Mouse (Mus musculus) forebrain, embryonic 16.5 days (tissue): ENCODE measurements around the gene Cyb5r4. TPM values are rescaled to one million over a fixed set of nuclear protein-coding genes. Genes with fewer than 3 reads are reported as not detected.
"Not testable (repeated sequence)": the region's sequence is repeated elsewhere in the genome, so short reads cannot be mapped to it uniquely, and the experiment has no call there.

Source experiments
- ATAC-seq: fragments of 200-750 bp; cut with Nextera tagmentation; 2 replicates; pipeline ENCODE4 v1.8.0; 2017; ENCODE audit warnings: mild to moderate bottlenecking, moderate library complexity
- H3K27ac ChIP-seq: fragments of 300-500 bp; sonication (generic); 2 replicates; pipeline ENCODE4 v1.5.1; 2014; ENCODE audit warnings: low read length, control low read depth
- H3K27me3 ChIP-seq: fragments of 300-500 bp; sonication (generic); replicated peaks from 2 replicates; pipeline ENCODE4 v1.6.1; 2014; ENCODE audit warnings: low read length; ENCODE audit not compliant: control insufficient read depth, insufficient read depth
- H3K36me3 ChIP-seq: fragments of 300-500 bp; sonication (generic); 2 replicates; pipeline ENCODE4 v1.6.1; 2014; ENCODE audit not compliant: control insufficient read depth, insufficient read depth
- H3K4me1 ChIP-seq: fragments of 300-500 bp; sonication (generic); replicated peaks from 2 replicates; pipeline ENCODE4 v1.6.1; 2014; ENCODE audit warnings: low read length; ENCODE audit not compliant: control insufficient read depth, insufficient read depth
- H3K4me2 ChIP-seq: fragments of 300-500 bp; sonication (generic); 2 replicates; pipeline ENCODE4 v1.6.1; 2014; ENCODE audit warnings: mild to moderate bottlenecking, low read length, control low read depth
- H3K4me3 ChIP-seq: fragments of 300-500 bp; sonication (generic); replicated peaks from 2 replicates; pipeline ENCODE4 v1.5.1; 2014; ENCODE audit warnings: mild to moderate bottlenecking, low read length, control low read depth
- H3K9ac ChIP-seq: fragments of 300-500 bp; sonication (generic); replicated peaks from 2 replicates; pipeline ENCODE4 v1.6.1; 2014; ENCODE audit warnings: low read depth, low read length, control low read depth
- H3K9me3 ChIP-seq: fragments of 300-500 bp; sonication (generic); 2 replicates; pipeline ENCODE4 v1.6.1; 2016; ENCODE audit warnings: low read length; ENCODE audit not compliant: control insufficient read depth
- WGBS: fragments of 180-500 bp; shearing (Covaris S2); extraction: QIAGEN DNeasy Blood & Tissue Kit; methylation state at CpG from one replicate; pipeline ENCODE4 v1.1.7; 2014; 5-methylcytosine and 5-hydroxymethylcytosine counted together
- polyA plus RNA-seq: library from polyadenylated mRNA; unstranded; fragments of >200 nt; fragmentation: Nextera tagmentation; extraction: Ambion mirVana; gene quantifications from 2 replicates; pipeline ENCODE4 v1.2.1, GENCODE M21; 2015

Cyb5r4 gene
- polyA plus RNA-seq = 68.4 and 80.6 TPM in 2 replicates

GRCm38 (mm10) chr9:87021778-87022523, at the start of gene Cyb5r4:
Cyb5r4 (plus strand) TSS chr9:87022014.
- WGBS = under 1% methylated on average over 52 of the region's 52 CpGs
- peak within 1 kb of the TSS; percentile 91 for H3K4me3 ChIP-seq
- peak; percentile 100 for ATAC-seq
- H3K4me1 ChIP-seq = peaks cover 13% of the 10 kb centered on the region
- peak within 1 kb of the TSS; percentile 88 for H3K9ac ChIP-seq
- H3K27ac ChIP-seq = peak within 1 kb of the TSS; percentile 81
- no peaks in the 10 kb centered on the region for H3K27me3 ChIP-seq
- H3K36me3 ChIP-seq = no peaks in the 10 kb centered on the region
- H3K9me3 ChIP-seq = no peaks in the 10 kb centered on the region
- peak within 1 kb of the TSS; percentile 80 for H3K4me2 ChIP-seq

DNA sequence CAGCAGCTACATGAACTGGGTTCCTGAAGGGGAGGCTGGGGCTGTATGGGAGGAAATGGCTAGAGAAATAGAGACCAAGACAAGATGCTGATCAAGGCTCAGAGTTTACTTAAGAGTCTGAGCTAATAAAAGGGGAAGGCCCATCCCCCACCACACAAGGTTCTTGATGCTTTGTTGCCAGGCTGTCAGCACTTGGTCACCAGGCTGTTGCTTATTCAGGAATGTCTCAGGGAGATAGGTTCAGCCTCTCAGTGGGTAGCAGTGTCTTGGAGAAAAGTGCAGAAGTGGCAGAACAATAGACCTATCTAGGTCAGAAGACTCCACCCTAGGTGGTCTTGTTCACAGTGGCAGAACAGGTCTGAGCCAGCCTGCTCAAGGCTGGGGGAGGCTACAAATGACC, 49.3 kb upstream of the Cyb5r4 start:
- not testable (repeated sequence) for H3K36me3 ChIP-seq, H3K9me3 ChIP-seq, H3K27me3 ChIP-seq, ATAC-seq, H3K27ac ChIP-seq, H3K9ac ChIP-seq, H3K4me3 ChIP-seq, H3K4me2 ChIP-seq, H3K4me1 ChIP-seq

- peak; percentile 93 for ATAC-seq
- Histone ChIP-seq H3K27ac (no peak overlapping the region; the same call in 1 of the 2 replicates), H3K36me3 (no peaks in the 10 kb centered on the region), H3K27me3 (no peaks in the 10 kb centered on the region), H3K9ac (no peak overlapping the region), H3K4me3 (no peak overlapping the region), H3K9me3 (no peaks in the 10 kb centered on the region), H3K4me2 (no peak overlapping the region), H3K4me1 (no peaks in the 10 kb centered on the region)
- 46% methylated on average over 4 of the region's 4 CpGs for WGBS
Measured at GRCm38 (mm10) chr9:86973562-86973961, 48.3 kb upstream of the Cyb5r4 start.

DNA sequence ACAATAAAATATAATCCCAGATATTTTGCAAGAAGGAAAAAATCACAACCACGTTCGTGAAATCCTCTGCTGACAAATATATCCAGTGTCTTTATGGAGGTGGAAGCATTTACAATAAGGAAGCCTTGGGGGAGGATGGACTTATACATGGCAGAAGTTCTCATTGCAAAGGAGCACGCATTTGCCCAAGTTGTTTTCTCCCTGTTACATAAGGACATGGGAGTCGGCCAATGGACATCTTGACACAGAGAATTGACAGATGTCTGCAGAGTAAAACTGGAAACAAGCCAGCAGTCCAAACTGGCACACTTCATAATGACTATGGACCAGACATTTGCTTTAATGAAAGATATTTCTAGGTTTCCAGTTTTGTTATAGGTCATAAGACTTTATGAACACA, 44.9 kb upstream of the Cyb5r4 start:
- H3K27ac ChIP-seq = no peak overlapping the region
- H3K4me3 ChIP-seq = no peak overlapping the region
- no peaks in the 10 kb centered on the region for H3K36me3 ChIP-seq
- WGBS = 72% methylated on average over 4 of the region's 4 CpGs
- ATAC-seq = no peak
- no peaks in the 10 kb centered on the region for H3K9me3 ChIP-seq
- H3K4me1 ChIP-seq = peaks cover 3% of the 10 kb centered on the region; the same call in 1 of the 2 replicates
- no peaks in the 10 kb centered on the region for H3K27me3 ChIP-seq
- no peak overlapping the region for H3K9ac ChIP-seq
- no peak overlapping the region for H3K4me2 ChIP-seq

GRCm38 (mm10) chr9:86978257-86978907, 43.4 kb upstream of the Cyb5r4 start:
- H3K4me3 ChIP-seq = no peak overlapping the region
- no peak overlapping the region for H3K27ac ChIP-seq
- H3K9me3 ChIP-seq = no peaks in the 10 kb centered on the region
- H3K4me2 ChIP-seq = no peak overlapping the region
- WGBS = 77% methylated on average over 7 of the region's 7 CpGs
- H3K36me3 ChIP-seq = no peaks in the 10 kb centered on the region
- H3K27me3 ChIP-seq = no peaks in the 10 kb centered on the region
- H3K9ac ChIP-seq = no peak overlapping the region
- peaks cover 3% of the 10 kb centered on the region; the same call in 1 of the 2 replicates for H3K4me1 ChIP-seq
- ATAC-seq = no peak

DNA sequence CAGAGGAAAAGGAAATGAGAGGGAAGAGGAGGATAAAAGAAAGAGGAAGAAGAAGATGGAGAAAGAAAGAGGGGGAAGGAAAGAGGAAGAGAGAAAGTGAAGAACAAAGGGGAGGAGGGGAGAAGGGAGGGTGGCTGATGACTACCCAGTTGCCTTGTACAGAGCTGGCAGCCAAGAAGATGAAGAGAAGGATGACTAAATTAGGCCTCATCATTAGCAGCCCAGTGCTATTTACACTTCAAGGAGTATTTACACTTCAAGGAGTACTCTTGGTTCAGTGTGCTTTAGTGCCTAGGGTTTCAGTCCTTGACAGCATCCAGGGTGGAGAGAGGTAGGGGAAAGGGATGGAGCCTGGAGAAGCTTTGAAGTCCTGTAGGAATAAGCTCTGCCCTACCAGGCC, 41.8 kb upstream of the Cyb5r4 start:
- Histone ChIP-seq H3K4me2 (no peak overlapping the region), H3K4me1 (peaks cover 3% of the 10 kb centered on the region; the same call in 1 of the 2 replicates), H3K9ac (no peak overlapping the region), H3K27ac (no peak overlapping the region), H3K4me3 (no peak overlapping the region), H3K9me3 (no peaks in the 10 kb centered on the region), H3K36me3 (no peaks in the 10 kb centered on the region), H3K27me3 (no peaks in the 10 kb centered on the region)
- ATAC-seq = no peak

DNA sequence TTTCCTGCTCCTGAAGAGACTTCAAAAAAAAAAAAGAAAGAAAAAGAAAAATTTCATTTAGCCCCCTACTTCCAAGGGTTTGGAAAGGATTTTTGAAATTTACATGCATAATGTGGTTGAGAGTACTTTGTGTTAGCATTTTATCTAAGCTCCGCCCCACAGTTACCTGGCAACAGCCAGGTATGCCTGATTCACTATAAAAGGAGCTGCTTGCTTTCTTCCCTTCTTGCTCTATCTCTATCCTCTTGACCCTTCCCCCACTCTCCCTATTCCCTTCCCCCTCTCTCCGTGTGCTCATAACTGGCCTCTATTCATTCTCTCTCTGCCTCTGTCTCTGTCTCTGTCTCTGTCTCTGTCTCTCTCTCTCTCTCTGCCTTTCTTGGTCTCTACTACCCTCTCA, 40.9 kb upstream of the Cyb5r4 start:
- no peaks in the 10 kb centered on the region for H3K27me3 ChIP-seq
- 53% methylated on average over 2 of the region's 2 CpGs for WGBS
- peak; percentile 22; the same call in 1 of the 2 replicates for ATAC-seq

DNA sequence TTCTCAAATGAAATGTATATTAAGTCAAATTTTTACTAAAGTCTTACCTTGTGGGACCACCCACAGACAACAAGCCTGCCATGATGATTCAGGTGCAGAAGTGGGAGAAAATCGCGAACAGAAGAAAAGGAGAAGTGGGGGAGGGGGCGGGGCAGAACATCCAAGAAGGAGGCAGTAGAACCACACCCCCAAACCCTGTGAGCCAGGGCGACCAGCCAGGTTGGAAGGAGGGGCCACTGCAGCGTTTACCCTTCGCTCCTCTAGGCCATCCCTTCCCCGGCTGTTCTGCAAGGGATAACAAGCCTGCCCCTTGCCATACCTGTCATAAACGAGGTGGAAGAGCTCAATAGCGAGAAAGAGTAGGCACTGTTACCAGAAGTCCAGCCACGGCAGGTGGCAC, 40.3 kb upstream of the Cyb5r4 start:
- Histone ChIP-seq H3K4me3 (no peak overlapping the region), H3K9ac (no peak overlapping the region), H3K4me1 (peaks cover 3% of the 10 kb centered on the region; the same call in 1 of the 2 replicates), H3K36me3 (no peaks in the 10 kb centered on the region), H3K4me2 (no peak overlapping the region), H3K27me3 (no peaks in the 10 kb centered on the region), H3K27ac (no peak overlapping the region), H3K9me3 (no peaks in the 10 kb centered on the region)
- ATAC-seq = no peak
- 17% methylated on average over 10 of the region's 10 CpGs for WGBS

More for the DNA sequence above, 40.9 kb upstream of the Cyb5r4 start:
- Histone ChIP-seq H3K9ac (no peak overlapping the region), H3K4me2 (no peak overlapping the region), H3K36me3 (no peaks in the 10 kb centered on the region), H3K4me3 (no peak overlapping the region), H3K4me1 (peaks cover 3% of the 10 kb centered on the region; the same call in 1 of the 2 replicates), H3K9me3 (no peaks in the 10 kb centered on the region), H3K27ac (no peak overlapping the region)

DNA sequence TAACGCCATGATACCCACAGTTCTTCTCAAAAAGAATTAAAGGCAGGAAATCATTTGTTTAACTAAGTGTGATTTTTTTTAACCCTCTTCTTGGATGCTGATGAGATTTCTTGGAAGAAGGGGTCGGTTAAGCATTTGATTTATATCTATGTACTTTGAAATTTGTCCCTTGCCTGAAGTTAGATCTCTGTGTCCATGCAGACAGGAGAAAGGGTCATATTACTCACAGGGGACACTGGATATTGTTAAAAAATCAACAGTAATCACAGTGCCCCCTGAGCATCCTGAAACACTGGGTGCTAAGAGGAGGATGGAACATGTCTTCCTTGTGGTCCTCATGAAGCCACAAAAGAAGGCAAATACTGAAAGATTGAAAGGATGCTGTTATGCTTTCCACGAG, 37.2 kb upstream of the Cyb5r4 start:
- WGBS = 85% methylated on average over 3 of the region's 3 CpGs
- no peak overlapping the region for H3K27ac ChIP-seq
- no peaks in the 10 kb centered on the region for H3K9me3 ChIP-seq
- H3K9ac ChIP-seq = no peak overlapping the region
- no peaks in the 10 kb centered on the region for H3K27me3 ChIP-seq
- no peak overlapping the region for H3K4me2 ChIP-seq
- no peak for ATAC-seq
- H3K36me3 ChIP-seq = no peaks in the 10 kb centered on the region
- H3K4me1 ChIP-seq = peaks cover 3% of the 10 kb centered on the region; the same call in 1 of the 2 replicates
- H3K4me3 ChIP-seq = no peak overlapping the region
